27 mouse cellular contexts compared by ENCODE assay signal in genomic region chr9:21652263-21652662, GRCm38 (mm10). TPM values are rescaled to one million over a fixed set of nuclear protein-coding genes. Genes with fewer than 3 reads are reported as not detected.
DNase-seq lines count a peak whose midpoint lies in the region; ATAC-seq and TF ChIP-seq lines count a peak whose summit lies in the region.
"Had no signal": no experiment of that assay in that cellular context is flagged by ENCODE, and none has a peak within 500 bp of the region (broad histone marks: within the 10 kb centered on the region; RNA-seq: fewer than 3 reads in every experiment).

No protein-coding gene starts in this region.

- no peak overlapping the region for H3K4me2 ChIP-seq in embryonic facial prominence, embryonic 14.5 days (ENCODE audit: low read depth, low read length)
- no peak overlapping the region for H3K4me2 ChIP-seq in forebrain, embryonic 16.5 days (ENCODE audit: low read length)
- no peak overlapping the region for H3K4me2 ChIP-seq in midbrain, embryonic 15.5 days
- H3K4me2 ChIP-seq: embryonic facial prominence, embryonic 12.5 days; forebrain, embryonic 12.5 days; heart, embryonic 15.5 days; hindbrain, embryonic 15.5 days; limb, embryonic 12.5 days; liver, embryonic 11.5 days; midbrain, embryonic 11.5 days had no signal

- 0 out of 2 replicates have a peak overlapping the region, but pooled peaks have one; percentile 13 for H3K27ac ChIP-seq in embryonic facial prominence, embryonic 14.5 days (replicated peaks; ENCODE audit: low read depth, low read length)
- H3K27ac ChIP-seq in embryonic facial prominence, embryonic 10.5 days (replicated peaks) = no peak overlapping the region
- peak overlapping the region; percentile 82 for H3K27ac ChIP-seq in thymus, adult 2 months (ENCODE audit: control insufficient read depth, insufficient read depth, low read length)
- H3K27ac ChIP-seq in forebrain, embryonic 16.5 days (ENCODE audit: low read length) = no peak overlapping the region
- H3K27ac ChIP-seq in hindbrain, embryonic 10.5 days = no peak overlapping the region
- no peak overlapping the region for H3K27ac ChIP-seq in midbrain, embryonic 15.5 days
- H3K27ac ChIP-seq: embryonic facial prominence, embryonic 12.5 days; forebrain, embryonic 12.5 days; heart, embryonic 15.5 days; hindbrain, embryonic 15.5 days; limb, embryonic 12.5 days; stomach, postnatal 0 days had no signal

- 0 out of 2 replicates have a peak, but pooled peaks have one; percentile 16 for TF ChIP-seq CTCF in thymus, adult 2 months (IDR thresholded peaks at IDR 0.05; ENCODE audit: borderline replicate concordance, control insufficient read depth, extremely low read depth, insufficient read depth, low read length, poor library complexity)

- DNase-seq in embryonic facial prominence, embryonic 14.5 days (ENCODE audit: low spot score) = no peak
- DNase-seq in embryonic facial prominence, embryonic 10.5 days (ENCODE audit: low spot score) = no peak
- DNase-seq in T-cell, adult 2 months (ENCODE audit: low spot score) = peak; percentile 6
- DNase-seq in thymus, adult 2 months = peak; percentile 55
- DNase-seq in thymus, postnatal 4 days = peak; percentile 64
- no peak for DNase-seq in hindbrain, embryonic 10.5 days (ENCODE audit: low spot score)
- DNase-seq: adrenal gland, adult 2 months; cerebellum, adult 11-12 months; cerebellum, postnatal 14 days; gastrocnemius, postnatal 36 days; heart, postnatal 4 days; kidney, postnatal 25 days; layer of hippocampus, postnatal 36 days; liver, postnatal 0 days had no signal

- H3K4me3 ChIP-seq in embryonic facial prominence, embryonic 14.5 days (ENCODE audit: low read depth, low read length) = no peak overlapping the region
- no peak overlapping the region for H3K4me3 ChIP-seq in embryonic facial prominence, embryonic 10.5 days
- no peak overlapping the region for H3K4me3 ChIP-seq in thymus, adult 2 months (ENCODE audit: control insufficient read depth, insufficient read depth, low read length)
- no peak overlapping the region for H3K4me3 ChIP-seq in forebrain, embryonic 16.5 days (replicated peaks; ENCODE audit: low read length)
- no peak overlapping the region for H3K4me3 ChIP-seq in hindbrain, embryonic 10.5 days
- H3K4me3 ChIP-seq in midbrain, embryonic 15.5 days = no peak overlapping the region
- H3K4me3 ChIP-seq: embryonic facial prominence, embryonic 12.5 days; erythroblast, embryonic 14.5 days; forebrain, embryonic 12.5 days; heart, embryonic 15.5 days; hindbrain, embryonic 15.5 days; limb, embryonic 12.5 days had no signal

- H3K9me3 ChIP-seq in embryonic facial prominence, embryonic 14.5 days (ENCODE audit: control insufficient read depth, low read length) = no peaks in the 10 kb centered on the region
- no peaks in the 10 kb centered on the region for H3K9me3 ChIP-seq in embryonic facial prominence, embryonic 10.5 days
- no peaks in the 10 kb centered on the region for H3K9me3 ChIP-seq in forebrain, embryonic 16.5 days (ENCODE audit: control insufficient read depth, low read length)
- H3K9me3 ChIP-seq in hindbrain, embryonic 10.5 days = no peaks in the 10 kb centered on the region
- no peaks in the 10 kb centered on the region for H3K9me3 ChIP-seq in midbrain, embryonic 15.5 days
- H3K9me3 ChIP-seq: embryonic facial prominence, embryonic 12.5 days; forebrain, embryonic 12.5 days; heart, embryonic 15.5 days; hindbrain, embryonic 15.5 days; limb, embryonic 12.5 days had no signal

- no peak for ATAC-seq in embryonic facial prominence, embryonic 14.5 days (ENCODE audit: low read depth)
- no peak for ATAC-seq in forebrain, embryonic 16.5 days
- ATAC-seq in midbrain, embryonic 15.5 days (replicated peaks) = no peak
- ATAC-seq: intestine, postnatal 0 days; liver, postnatal 0 days; lung, postnatal 0 days had no signal

- no peaks in the 10 kb centered on the region for H3K27me3 ChIP-seq in embryonic facial prominence, embryonic 14.5 days (replicated peaks; ENCODE audit: control insufficient read depth, insufficient read depth, low read length)
- no peaks in the 10 kb centered on the region for H3K27me3 ChIP-seq in embryonic facial prominence, embryonic 10.5 days (replicated peaks; ENCODE audit: low read depth, poor library complexity, severe bottlenecking)
- no peaks in the 10 kb centered on the region for H3K27me3 ChIP-seq in thymus, adult 2 months (ENCODE audit: control insufficient read depth, insufficient read depth, low read length)
- H3K27me3 ChIP-seq in forebrain, embryonic 16.5 days (replicated peaks; ENCODE audit: control insufficient read depth, insufficient read depth, low read length) = no peaks in the 10 kb centered on the region
- no peaks in the 10 kb centered on the region for H3K27me3 ChIP-seq in hindbrain, embryonic 10.5 days (ENCODE audit: insufficient read depth, poor library complexity, severe bottlenecking)
- no peaks in the 10 kb centered on the region for H3K27me3 ChIP-seq in midbrain, embryonic 15.5 days (replicated peaks)
- H3K27me3 ChIP-seq: embryonic facial prominence, embryonic 12.5 days; forebrain, embryonic 12.5 days; heart, embryonic 15.5 days; hindbrain, embryonic 15.5 days; limb, embryonic 12.5 days had no signal

- H3K9ac ChIP-seq in embryonic facial prominence, embryonic 14.5 days (ENCODE audit: low read depth, low read length) = no peak overlapping the region
- no peak overlapping the region for H3K9ac ChIP-seq in forebrain, embryonic 16.5 days (replicated peaks; ENCODE audit: low read depth, low read length)
- H3K9ac ChIP-seq in midbrain, embryonic 15.5 days = no peak overlapping the region
- H3K9ac ChIP-seq: embryonic facial prominence, embryonic 12.5 days; forebrain, embryonic 12.5 days; heart, embryonic 15.5 days; hindbrain, embryonic 15.5 days; limb, embryonic 12.5 days; liver, postnatal 0 days had no signal

- H3K4me1 ChIP-seq in embryonic facial prominence, embryonic 14.5 days (ENCODE audit: control insufficient read depth, insufficient read depth, low read length) = no peaks in the 10 kb centered on the region
- H3K4me1 ChIP-seq in embryonic facial prominence, embryonic 10.5 days = no peaks in the 10 kb centered on the region
- peaks cover 10% of the 10 kb centered on the region for H3K4me1 ChIP-seq in thymus, adult 2 months (replicated peaks; ENCODE audit: control insufficient read depth, insufficient read depth, low read length)
- no peaks in the 10 kb centered on the region for H3K4me1 ChIP-seq in forebrain, embryonic 16.5 days (replicated peaks; ENCODE audit: control insufficient read depth, insufficient read depth, low read length)
- H3K4me1 ChIP-seq in hindbrain, embryonic 10.5 days (replicated peaks) = no peaks in the 10 kb centered on the region
- no peaks in the 10 kb centered on the region for H3K4me1 ChIP-seq in midbrain, embryonic 15.5 days
- H3K4me1 ChIP-seq: embryonic facial prominence, embryonic 12.5 days; forebrain, embryonic 12.5 days; hindbrain, embryonic 15.5 days; limb, embryonic 12.5 days had no signal

- WGBS in embryonic facial prominence, embryonic 14.5 days = 87% methylated on average over 5 of the region's 5 CpGs
- WGBS in embryonic facial prominence, embryonic 10.5 days = 94% methylated on average over 5 of the region's 5 CpGs
- 8% methylated on average over 5 of the region's 5 CpGs for WGBS in thymus, adult 2 months
- WGBS in forebrain, embryonic 16.5 days = 98% methylated on average over 5 of the region's 5 CpGs
- 91% methylated on average over 5 of the region's 5 CpGs for WGBS in hindbrain, embryonic 10.5 days
- 95% methylated on average over 5 of the region's 5 CpGs for WGBS in midbrain, embryonic 15.5 days

- H3K36me3 ChIP-seq in embryonic facial prominence, embryonic 14.5 days (ENCODE audit: control insufficient read depth, insufficient read depth, low read length) = peaks cover 86% of the 10 kb centered on the region
- peaks cover 99% of the 10 kb centered on the region for H3K36me3 ChIP-seq in embryonic facial prominence, embryonic 10.5 days (replicated peaks)
- H3K36me3 ChIP-seq in thymus, adult 2 months (ENCODE audit: control insufficient read depth, insufficient read depth, low read length) = peaks cover 49% of the 10 kb centered on the region
- H3K36me3 ChIP-seq in forebrain, embryonic 16.5 days (ENCODE audit: control insufficient read depth, insufficient read depth) = peaks cover 31% of the 10 kb centered on the region
- H3K36me3 ChIP-seq in hindbrain, embryonic 10.5 days = peaks cover 98% of the 10 kb centered on the region
- H3K36me3 ChIP-seq in midbrain, embryonic 15.5 days (replicated peaks) = peaks cover 55% of the 10 kb centered on the region

- no peak for TF ChIP-seq POLR2A in thymus, adult 2 months (IDR thresholded peaks at IDR 0.05; ENCODE audit: control insufficient read depth, extremely low read depth, insufficient read depth, low read length, poor library complexity)

RNA-seq across cellular contexts. Expression of gene Smarca4, which starts 36.3 kb away (rescaled TPM):
- polyA plus RNA-seq in embryonic facial prominence, embryonic 14.5 days (2014; fragmentation: Nextera tagmentation; extraction: Ambion mirVana) = 70.9 and 82.0 TPM in 2 replicates
- 157 and 165 TPM in 2 replicates for polyA plus RNA-seq in embryonic facial prominence, embryonic 10.5 days (2016; fragmentation: Nextera tagmentation; extraction: Ambion mirVana)
- 156 and 191 TPM in 2 replicates for polyA plus RNA-seq in thymus, adult 2 months (2012; rRNA removed)
- 162 and 165 TPM in 2 replicates for polyA plus RNA-seq in forebrain, embryonic 16.5 days (2015; fragmentation: Nextera tagmentation; extraction: Ambion mirVana)
- 153 and 173 TPM in 2 replicates for polyA plus RNA-seq in hindbrain, embryonic 10.5 days (2016; fragmentation: Nextera tagmentation; extraction: Ambion mirVana)
- polyA plus RNA-seq in midbrain, embryonic 15.5 days (2015; fragmentation: Nextera tagmentation; extraction: Ambion mirVana) = 158 and 163 TPM in 2 replicates

RNA-seq across cellular contexts. Expression of gene Yipf2, which starts 59.6 kb away (rescaled TPM):
- 16.0 and 18.2 TPM in 2 replicates for polyA plus RNA-seq in embryonic facial prominence, embryonic 14.5 days (2014; fragmentation: Nextera tagmentation; extraction: Ambion mirVana)
- polyA plus RNA-seq in embryonic facial prominence, embryonic 10.5 days (2016; fragmentation: Nextera tagmentation; extraction: Ambion mirVana) = 19.0 and 21.2 TPM in 2 replicates
- polyA plus RNA-seq in thymus, adult 2 months (2012; rRNA removed) = 47.1 and 50.6 TPM in 2 replicates
- 22.7 and 24.8 TPM in 2 replicates for polyA plus RNA-seq in forebrain, embryonic 16.5 days (2015; fragmentation: Nextera tagmentation; extraction: Ambion mirVana)
- polyA plus RNA-seq in hindbrain, embryonic 10.5 days (2016; fragmentation: Nextera tagmentation; extraction: Ambion mirVana) = 21.5 and 23.7 TPM in 2 replicates
- 27.0 and 29.2 TPM in 2 replicates for polyA plus RNA-seq in midbrain, embryonic 15.5 days (2015; fragmentation: Nextera tagmentation; extraction: Ambion mirVana)

RNA-seq across cellular contexts. Expression of gene Timm29, which starts 59.7 kb away (rescaled TPM):
- 41.5 and 42.3 TPM in 2 replicates for polyA plus RNA-seq in embryonic facial prominence, embryonic 14.5 days (2014; fragmentation: Nextera tagmentation; extraction: Ambion mirVana)
- polyA plus RNA-seq in embryonic facial prominence, embryonic 10.5 days (2016; fragmentation: Nextera tagmentation; extraction: Ambion mirVana) = 32.0 and 32.7 TPM in 2 replicates
- 43.5 and 45.8 TPM in 2 replicates for polyA plus RNA-seq in thymus, adult 2 months (2012; rRNA removed)
- polyA plus RNA-seq in forebrain, embryonic 16.5 days (2015; fragmentation: Nextera tagmentation; extraction: Ambion mirVana) = 58.2 and 58.4 TPM in 2 replicates
- polyA plus RNA-seq in hindbrain, embryonic 10.5 days (2016; fragmentation: Nextera tagmentation; extraction: Ambion mirVana) = 33.8 and 38.4 TPM in 2 replicates
- 68.0 and 68.8 TPM in 2 replicates for polyA plus RNA-seq in midbrain, embryonic 15.5 days (2015; fragmentation: Nextera tagmentation; extraction: Ambion mirVana)

Comparison
In these comparisons a context has a peak if more than half of its experiments do, and no peak if none do; other contexts are left out.
1. H3K27ac ChIP-seq: peak in embryonic facial prominence, embryonic 14.5 days (single experiment) and thymus, adult 2 months (single experiment); none in embryonic facial prominence, embryonic 10.5 days (single experiment), forebrain, embryonic 16.5 days (single experiment), hindbrain, embryonic 10.5 days (single experiment) and midbrain, embryonic 15.5 days (single experiment).
2. DNase-seq: peak in T-cell, adult 2 months (single experiment), thymus, adult 2 months (single experiment) and thymus, postnatal 4 days (single experiment); none in embryonic facial prominence, embryonic 14.5 days (single experiment), embryonic facial prominence, embryonic 10.5 days (single experiment) and hindbrain, embryonic 10.5 days (single experiment).